Mouse (Mus musculus) cerebellum, adult 11-12 months (tissue): ENCODE results near the gene Dpp9.

Source experiments
- DNase-seq: peaks from one replicate; pipeline ENCODE4 v3.0.0; 2022

The Dpp9 gene

DNA sequence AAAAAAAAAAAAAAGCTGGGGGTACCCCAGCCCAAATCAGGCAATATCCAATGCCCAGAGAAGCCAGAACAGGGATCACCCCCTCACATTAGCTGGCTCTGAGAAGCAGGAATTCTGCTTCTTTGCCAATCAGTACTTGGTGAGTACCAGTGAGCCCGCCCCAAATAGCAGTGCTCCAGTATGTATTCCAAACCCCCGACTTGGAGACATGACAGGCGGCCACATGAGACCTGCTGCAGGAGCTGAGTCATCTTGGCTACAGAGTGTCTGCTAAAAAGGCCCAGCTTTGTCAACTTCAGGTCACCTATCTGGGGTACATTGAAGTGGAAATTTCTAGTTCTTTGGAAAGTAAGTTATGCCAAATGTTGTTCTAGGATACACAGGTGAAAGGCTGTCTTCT lies 7.9 kb upstream of the Dpp9 start:
- no peak for DNase-seq

DNA sequence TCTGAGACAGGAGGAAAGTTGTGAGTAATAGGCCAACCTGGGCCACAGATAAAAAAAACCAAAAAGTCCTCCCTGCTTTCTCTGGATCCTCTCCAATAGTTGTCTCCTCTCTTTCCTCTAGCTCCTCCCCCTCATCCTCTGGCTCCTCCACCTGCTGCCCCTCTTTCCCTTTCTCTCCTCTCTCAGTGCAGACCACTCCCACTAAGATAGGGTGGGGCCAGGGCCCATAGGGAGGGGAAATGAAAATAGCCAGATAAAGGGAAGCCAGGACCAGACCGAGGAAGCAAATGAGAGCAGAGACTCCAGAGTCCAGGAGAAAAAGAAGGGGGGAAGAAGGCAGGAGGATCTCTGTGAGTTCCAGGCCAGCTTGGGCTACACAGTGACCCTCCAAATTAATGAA lies 6.2 kb upstream of the Dpp9 start:
- DNase-seq, result no peak

- no peak for DNase-seq
Observed at GRCm38 (mm10) chr17:56219805-56220204, 1.1 kb upstream of the Dpp9 start.

- no peak for DNase-seq
Observed at GRCm38 (mm10) chr17:56219251-56219650, 546 bp upstream of the Dpp9 start.

- DNase-seq, result peak; percentile 64
Observed at GRCm38 (mm10) chr17:56217670-56218069, 1.0 kb downstream of the Dpp9 start.

- no peak for DNase-seq
Observed at GRCm38 (mm10) chr17:56214229-56214628, 4.5 kb downstream of the Dpp9 start.

DNA sequence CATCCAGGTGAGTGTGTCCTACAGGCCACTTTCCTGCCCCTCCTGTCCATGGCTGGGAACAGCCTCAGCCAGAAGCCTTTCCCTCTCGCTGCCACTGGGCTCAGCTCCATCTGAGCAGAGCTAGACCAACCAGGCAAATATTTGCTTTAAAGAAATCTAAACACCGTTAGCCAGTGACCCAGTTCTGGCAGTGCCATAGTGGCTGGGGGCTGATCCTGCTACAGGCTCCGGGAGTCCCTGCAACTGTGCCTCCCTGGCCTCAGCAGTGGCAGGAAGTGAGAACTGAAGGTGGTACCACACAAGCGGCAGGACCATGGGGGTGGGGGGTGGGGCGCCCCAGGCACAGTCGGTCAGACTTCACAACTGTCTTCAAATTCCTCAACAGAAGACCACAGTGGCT lies 6.0 kb downstream of the Dpp9 start:
- no peak for DNase-seq

- no peak for DNase-seq
Observed at GRCm38 (mm10) chr17:56211090-56211489, 7.6 kb downstream of the Dpp9 start.

- DNase-seq, result no peak
Observed at GRCm38 (mm10) chr17:56208821-56209220, 9.9 kb downstream of the Dpp9 start.

DNA sequence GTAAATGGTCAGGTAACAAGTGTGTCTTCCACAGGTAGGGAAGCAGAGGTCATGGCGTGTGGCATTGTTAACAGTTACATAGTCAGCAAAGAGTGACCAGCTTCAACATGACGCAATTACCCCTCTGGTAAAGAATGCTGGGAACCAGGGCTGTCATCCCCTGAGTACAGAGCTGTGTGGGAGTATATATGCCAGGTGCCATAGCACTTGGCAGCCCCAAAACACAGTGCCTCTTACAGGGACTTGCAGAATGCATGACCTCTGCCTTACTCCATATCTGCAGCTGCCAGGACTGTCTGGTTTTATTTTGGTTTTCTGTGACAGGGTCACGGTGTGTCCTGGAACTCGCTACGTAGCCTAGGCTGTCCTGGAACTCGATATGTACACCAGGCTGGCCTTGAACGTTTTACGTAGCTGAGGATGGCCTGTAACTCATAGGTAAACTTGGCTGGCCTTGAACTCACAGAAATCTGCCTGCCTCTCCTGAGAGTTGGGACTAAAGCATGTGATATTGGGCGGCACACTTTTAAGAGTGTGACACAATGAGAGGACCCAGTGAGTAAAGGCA lies 10.7 kb downstream of the Dpp9 start:
- no peak for DNase-seq

DNA sequence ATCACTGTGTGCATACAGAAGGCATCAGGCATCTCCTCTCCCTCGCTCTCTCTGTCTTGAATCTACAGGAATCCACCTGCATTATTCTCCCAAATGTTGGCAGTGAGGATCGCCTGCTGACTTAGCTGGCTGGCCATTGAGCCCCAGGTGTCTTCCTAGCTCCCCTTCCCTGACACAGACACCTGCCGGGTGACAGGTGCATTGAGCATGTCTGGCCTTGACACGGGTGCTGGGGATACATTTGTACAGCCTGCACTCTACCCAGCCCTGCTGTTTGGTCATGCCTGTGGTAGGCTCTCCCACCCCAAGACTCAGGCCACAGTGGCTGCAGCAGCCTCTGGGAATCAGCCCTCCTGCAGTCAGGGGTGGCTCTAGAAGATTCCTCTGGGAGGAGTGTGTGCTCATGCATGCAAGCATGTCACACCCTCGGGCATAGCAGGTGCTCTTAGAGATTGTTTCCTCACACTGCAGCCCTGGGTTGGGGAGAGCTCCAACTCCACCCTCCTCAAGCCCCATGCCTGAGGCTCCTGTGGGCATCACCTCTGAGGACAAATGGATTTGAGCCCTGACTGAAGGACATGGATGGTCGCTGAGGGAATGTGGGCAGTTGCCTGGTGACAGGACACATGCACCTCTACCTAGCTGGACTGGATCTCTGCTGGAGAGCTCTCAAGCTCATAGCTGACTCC lies 11.6 kb downstream of the Dpp9 start:
- DNase-seq, result no peak

- no peak for DNase-seq
Observed at GRCm38 (mm10) chr17:56206276-56206884, 12.3 kb downstream of the Dpp9 start.

DNA sequence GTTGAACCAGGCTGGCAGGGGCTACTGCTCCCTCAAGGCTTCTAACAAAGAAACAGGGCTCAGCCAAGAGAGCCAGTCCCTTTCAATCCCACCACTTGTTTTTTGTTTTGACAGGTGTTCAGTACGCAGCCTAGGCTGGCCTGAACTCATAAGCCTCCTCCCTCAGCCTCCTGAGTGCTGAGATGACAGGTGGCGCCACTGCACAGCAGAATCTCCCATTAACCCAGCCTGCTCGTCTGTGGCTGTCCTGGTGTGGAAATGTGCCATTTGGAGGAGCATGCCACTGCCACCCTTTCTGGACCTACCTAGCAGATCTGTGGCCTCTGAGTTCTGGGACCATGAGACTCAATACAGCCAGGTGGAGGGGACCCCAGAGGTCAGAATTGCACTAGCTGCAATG lies 15.0 kb downstream of the Dpp9 start:
- DNase-seq, result no peak

DNA sequence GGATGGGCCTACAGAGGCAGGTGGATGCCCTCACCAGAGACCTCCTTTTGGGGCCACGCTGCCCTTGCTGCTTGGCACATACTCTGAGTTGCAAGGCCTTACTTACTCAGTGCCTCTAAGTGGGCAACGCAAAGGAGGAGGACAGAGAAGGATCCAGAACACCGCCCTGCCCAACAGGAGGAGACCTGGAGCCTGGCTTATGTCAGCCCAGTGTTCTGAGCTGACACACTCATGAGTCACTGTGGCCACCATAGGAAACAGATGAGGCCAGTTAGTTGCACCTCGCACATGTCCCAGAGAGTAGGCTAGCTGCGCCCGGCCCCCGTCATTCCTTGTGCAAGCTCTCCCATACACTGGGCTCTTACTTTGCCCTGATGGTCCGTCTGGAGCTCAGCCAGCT lies 16.2 kb downstream of the Dpp9 start:
- DNase-seq, result no peak

DNA sequence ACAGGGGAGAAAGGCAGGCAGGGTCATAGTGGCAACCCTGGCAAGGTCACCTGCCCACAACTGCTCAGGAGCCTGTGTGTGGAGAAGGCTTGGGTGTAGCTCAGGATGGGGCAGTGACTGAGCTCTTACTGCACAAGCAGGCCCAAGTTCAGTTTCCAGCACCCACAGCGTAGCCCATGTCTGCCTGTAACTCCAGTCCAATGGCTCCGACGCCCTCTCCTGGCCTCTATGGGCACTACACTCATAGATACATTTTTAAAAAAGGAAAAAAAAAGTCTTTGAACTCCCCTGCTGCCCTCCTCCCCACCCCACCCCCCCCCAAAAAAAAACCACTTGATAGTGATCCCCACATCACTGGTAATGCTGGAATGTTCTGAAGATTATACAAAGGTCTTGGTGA lies 17.1 kb downstream of the Dpp9 start:
- DNase-seq, result no peak

DNA sequence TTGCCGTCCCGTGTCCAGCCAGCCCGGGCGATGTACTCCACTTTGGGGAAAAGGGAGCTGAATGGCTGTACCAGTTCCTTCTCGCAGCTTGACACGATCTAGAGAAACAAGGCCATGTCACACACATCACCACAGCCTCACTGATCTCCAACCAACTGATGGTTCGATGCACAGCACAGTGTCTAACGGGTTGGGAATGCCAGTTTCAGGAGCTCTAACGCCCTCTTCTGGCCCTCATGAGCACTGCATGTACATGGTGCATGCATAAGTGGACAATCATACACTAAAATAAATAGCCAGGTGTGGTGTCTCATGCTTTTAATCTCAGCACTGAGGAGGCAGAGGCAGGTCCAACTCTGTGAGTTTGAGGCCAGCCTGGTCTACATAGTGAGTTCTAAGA lies 18.1 kb downstream of the Dpp9 start:
- no peak for DNase-seq

DNA sequence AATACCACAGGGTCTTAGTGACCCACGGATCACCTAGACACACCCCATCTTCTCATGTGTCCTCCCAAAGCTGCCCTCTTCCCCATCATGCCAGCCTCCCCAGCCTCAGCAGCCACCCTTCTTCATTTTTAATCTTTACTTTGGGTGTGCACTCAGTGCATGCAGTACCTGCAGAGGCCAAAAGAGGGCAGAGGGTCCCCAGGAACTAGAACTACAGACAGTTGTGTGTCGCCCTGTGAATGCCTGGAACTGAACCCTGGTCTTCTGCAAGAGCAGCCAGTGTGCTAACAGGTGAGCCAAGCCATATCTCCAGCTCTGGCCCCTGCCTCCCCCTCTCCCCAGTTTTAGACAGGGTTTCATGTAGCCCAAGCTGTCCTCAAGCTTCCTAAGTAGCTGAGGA lies 21.8 kb downstream of the Dpp9 start:
- DNase-seq, result no peak

DNA sequence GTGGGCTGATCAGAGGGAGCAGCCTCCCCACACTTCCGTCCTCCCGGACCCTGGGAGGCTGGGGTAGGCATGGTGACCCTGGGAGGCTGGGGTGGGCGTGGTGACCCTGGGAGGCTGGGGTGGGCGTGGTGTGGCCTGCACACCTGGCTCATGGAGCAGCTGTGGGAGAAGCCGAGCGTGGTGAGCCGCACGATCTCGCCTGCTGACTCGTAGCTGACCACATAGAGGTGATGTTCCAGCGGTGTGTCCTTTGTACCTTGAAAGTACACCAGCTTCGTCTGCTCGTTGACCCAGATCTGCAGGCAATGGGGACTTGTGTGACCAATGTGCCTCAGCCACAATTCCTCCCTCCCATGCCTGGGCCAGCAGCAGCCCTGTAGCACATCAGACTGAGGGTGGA lies 23.9 kb downstream of the Dpp9 start:
- no peak for DNase-seq

DNA sequence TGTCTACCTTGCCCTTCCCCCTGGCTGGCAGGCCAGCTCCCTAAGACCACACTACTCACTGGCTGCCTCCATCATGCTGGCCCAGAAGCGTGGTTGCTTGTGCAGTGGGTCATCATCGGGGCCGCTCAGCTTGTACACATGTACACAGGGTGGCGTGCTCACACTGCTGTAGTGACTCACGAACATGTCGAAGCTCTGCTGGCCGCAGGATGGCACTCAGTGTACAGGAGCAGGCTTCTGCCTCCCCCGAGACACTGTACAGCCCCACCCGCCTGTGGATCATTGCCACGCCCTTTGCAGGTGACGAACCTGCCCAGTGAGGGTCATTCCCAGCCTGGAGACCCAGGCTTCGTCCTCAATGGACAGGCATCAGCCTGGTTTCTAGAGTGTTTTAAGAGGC lies 24.3 kb downstream of the Dpp9 start:
- no peak for DNase-seq

- DNase-seq, result no peak
Observed at GRCm38 (mm10) chr17:56191266-56191665, 27.4 kb downstream of the Dpp9 start.

DNA sequence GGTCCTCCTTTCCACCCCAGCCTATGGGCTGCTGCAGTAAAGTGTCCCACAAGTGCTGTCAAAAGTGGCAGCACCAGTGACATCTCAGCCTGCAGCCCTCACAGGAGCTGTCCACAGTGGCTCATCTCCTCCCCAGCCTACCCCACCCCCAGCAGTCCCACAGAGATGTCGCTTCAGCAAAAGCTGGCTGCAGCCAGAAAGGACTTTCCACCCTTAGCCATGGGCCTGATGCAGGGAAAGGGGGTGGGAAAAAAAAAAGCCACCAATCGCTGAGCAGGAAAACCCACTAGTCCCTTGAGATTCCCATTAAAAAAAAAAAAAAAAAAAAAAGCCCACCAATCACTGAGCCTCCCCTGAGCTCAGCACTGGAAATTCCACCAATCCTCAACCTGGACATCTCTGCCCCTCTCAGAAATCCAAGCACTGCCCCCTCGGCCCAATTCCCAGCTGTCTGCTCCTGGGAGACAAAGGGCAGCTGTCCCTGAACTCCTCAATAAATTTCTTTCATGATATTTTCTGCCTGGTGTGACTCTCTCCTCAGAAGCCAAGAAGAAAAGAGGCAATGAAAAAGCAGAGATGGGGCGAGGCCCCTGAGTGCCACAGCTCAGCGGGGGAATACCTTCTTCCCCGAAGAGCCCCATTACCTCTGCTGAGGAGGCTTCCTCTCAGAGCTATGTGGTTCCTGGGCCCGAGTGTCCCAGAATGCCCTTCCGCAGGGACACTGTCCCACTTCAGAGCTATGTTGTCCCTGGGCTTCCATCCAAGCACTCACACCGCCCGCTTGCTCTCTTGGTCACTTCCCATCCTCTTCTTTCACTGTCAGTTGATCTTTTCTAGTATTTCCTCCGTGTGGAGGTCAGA lies 33.2 kb downstream of the Dpp9 start:
- no peak for DNase-seq

GRCm38 (mm10) chr17:56183658-56184103 lies 35.0 kb downstream of the Dpp9 start, which contains the start of gene Mydgf:
Gene Mydgf, minus strand, starts transcription at chr17:56183920.
- peak; percentile 94 for DNase-seq

GRCm38 (mm10) chr17:56182975-56183657 lies 35.6 kb downstream of the Dpp9 start:
- DNase-seq, result peak; percentile 43
